Mouse (Mus musculus) adrenal gland, postnatal 25 days (tissue): ENCODE measurements around the gene Bglap. TPM values are rescaled to one million over a fixed set of nuclear protein-coding genes. Genes with fewer than 3 reads are reported as not detected.
"Not testable (repeated sequence)": the region's sequence is repeated elsewhere in the genome, so short reads cannot be mapped to it uniquely, and the experiment has no call there.

Source experiments
- DNase-seq: peaks from one replicate; pipeline ENCODE4 v3.0.0; 2021; ENCODE audit warnings: mixed read lengths
- long read RNA-seq: library from polyadenylated mRNA; stranded (forward); transcript quantifications from one replicate; pipeline ENCODE4 v2.0.0, GENCODE M21; 2021
- total RNA-seq: library from RNA; stranded (reverse); gene quantifications from 2 replicates; pipeline ENCODE4 v1.2.3, GENCODE M21; 2021

Bglap gene
- total RNA-seq: 4.3 TPM in 1 of 2 replicates, not detected in the other
- long read RNA-seq, partial matches to known transcripts: 0 of 1 reads
- long read RNA-seq, other reads (novel, unspliced or antisense): 0 of 1 reads

DNA sequence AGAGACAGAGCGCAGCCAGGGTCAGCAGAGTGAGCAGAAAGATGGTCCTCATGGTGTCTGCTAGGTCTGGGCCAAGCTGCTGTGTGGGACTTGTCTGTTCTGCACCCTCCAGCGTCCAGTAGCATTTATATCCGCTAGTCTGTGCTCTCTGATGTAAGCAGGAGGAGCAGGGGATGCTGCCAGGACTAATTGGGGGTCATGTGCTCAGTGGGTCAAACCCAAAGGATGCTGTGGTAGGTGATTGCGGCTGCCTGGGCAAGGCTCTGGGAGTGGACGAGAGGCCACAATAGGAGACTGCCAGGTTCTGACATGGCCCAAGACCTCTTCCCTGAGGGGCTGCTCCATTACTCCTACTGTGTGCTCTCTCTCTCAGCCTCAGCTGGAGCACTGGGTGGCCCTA, at the start of gene Bglap:
Bglap (minus strand) TSS at position 101 of the 400 bp plus-strand sequence.
- no peak for DNase-seq

DNA sequence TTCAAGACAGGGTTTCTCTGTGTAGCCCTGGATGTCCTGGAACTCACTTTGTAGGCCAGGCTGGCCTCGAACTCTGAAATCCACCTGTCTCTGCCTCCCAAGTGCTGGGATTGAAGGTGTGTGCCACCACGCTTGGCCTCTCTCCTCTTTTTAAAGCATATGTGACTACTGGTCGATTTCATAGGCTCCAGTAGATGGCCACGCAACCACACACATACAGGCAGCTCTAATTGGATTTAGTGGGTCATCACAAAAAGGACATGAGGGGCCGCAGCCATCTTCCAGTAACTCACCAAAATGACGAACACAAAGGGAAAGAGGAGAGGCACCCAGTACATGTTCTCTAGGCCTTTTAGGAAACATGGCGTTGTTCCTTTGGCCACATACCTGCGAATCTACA, 44.4 kb upstream of the Bglap start:
- DNase-seq: not testable (repeated sequence)

DNA sequence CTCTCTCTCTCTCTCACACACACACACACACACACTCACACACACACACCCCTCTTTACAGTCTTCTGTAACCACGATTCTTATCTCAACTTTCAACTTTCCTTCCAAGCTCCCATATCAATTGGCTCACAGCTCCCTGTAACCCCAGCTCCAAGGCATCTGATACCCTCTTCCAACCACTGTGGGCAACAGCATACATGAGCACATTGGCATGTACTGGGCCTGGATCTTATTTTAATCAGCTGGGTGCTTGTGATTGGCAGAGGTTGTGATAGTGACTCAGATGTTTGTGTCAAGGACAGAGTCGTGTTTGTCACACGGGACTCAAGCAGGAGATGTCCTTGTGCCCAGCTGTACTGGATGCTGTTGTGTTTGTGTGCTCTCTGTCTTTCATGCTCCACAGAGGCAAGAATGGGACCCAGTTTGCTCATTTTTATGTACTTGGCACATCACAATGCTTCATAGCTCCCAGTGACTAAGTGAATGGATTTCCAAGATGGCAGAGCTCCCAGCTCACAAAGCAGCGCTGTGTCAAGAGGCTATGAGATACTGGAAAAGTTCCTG, 43.2 kb upstream of the Bglap start:
- DNase-seq: no peak

DNA sequence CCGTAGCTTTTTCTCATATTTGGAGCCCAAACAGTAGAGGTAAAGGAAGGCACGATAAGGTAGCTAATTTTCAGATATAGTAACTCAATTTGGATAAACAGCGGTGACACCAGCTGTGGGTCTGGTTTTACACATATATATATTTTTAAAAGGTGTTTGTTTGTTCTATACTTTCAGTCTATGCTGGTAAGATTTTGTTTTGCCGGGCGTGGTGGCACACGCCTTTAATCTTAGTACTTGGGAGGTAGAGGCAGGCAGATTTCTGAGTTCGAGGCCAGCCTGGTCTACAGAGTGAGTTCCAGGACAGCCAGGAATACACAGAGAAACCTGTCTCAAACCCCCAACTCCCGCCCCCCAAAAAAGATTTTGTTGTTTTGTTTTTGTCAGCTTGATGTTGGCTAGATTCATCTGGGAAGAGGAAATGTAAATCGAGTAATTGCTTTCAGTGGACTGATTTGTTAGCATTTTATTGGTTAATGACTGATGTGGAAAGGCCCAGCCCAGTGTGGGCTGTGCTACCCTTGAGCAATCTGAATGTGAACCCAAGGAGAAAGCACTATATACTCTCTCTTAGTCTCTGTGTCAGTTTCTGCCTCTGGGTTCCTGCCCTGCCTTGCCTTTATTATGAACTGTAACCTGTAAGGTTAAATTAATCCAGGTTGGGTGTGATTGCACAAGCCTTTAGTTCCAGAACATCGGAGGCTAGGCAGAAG, 41.6 kb upstream of the Bglap start:
- DNase-seq: no peak

DNA sequence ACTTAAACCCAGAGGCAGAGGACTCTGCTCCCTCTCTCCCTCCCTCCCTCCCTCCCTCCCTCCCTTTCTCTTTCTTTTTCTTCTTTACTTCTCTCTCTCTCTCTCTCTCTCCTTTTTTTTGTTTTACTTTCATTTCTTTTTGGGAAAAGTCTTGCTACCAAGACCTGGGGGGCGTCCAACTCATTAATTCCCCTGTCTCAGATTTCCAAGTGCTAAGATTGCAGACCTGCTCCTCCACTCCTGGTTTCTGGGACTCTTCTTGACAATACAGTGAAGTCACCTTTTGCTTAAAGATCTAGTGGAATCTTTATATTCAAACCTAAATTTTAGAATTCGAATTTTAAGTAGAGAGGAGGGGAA, 41.0 kb upstream of the Bglap start:
- DNase-seq: no peak

DNA sequence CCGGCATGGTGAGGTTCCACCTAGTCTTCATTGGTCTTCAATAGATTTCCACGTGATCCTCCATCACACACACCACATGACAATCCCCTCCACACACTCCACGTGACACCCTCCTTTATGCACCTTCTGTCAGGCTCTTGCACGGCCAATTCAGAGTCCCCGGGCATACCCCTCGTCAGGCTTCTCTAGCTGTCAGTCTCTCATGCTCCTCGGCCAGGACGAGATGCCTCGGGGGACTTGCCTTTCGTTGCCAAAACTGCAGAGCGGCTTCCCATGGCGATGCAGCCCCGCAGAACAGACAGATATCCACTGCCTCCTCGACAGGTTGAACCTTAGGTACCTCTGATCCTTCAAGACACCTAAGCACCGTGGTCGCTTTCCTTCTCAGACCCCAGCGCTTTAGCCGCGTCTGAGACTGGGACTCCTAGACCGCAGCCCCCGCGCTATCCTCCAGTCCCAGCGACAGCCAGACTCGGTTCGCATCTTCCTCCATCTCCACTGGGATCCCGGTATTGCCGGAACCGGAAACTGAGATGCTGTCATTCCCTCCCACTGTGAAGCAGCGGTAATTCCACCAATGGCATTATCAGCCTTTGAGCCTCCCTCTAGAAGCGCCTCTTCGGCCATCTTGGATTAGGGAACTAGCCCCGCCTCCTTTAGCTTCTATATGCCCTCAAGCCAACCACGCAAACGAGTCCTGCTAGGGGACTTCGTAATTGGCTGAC, 40.5 kb upstream of the Bglap start, which contains the start of gene Slc25a44:
Slc25a44 (minus strand) TSS at position 535 of the 725 bp plus-strand sequence.
- peak; percentile 85 for DNase-seq

DNA sequence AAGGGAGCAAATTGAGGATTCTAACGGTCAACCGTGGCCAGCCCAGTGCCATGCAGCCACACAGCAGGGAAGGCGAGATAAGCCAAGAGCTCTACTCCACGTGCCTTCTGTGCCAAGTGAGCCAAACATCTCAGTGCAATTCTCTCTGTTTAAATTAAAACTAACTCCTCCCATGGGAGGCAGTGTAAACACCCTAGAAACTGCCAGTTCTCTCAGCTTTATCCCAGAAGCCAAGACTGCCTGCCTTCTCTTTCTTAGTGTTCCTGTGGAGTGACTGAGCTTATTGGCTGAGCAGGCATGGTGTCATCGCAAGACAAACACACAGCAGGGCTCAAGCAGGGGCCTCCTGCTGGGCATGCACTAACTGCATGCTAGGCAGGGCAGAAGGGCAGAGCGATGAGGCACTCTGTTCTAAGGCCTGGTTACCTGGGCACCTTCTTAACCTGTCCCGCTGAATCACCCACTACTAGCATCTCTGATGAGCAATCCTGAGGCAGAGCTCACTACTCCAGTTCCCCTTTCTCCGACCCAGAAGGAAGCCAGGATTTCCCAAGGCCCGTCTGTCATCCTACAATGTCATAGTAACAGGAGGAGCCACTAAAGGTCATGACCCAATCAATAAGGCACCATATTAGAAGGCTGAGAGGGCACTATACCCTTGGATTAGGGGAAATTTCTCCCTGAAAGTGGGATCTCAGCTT, 37.9 kb upstream of the Bglap start:
- DNase-seq: no peak

DNA sequence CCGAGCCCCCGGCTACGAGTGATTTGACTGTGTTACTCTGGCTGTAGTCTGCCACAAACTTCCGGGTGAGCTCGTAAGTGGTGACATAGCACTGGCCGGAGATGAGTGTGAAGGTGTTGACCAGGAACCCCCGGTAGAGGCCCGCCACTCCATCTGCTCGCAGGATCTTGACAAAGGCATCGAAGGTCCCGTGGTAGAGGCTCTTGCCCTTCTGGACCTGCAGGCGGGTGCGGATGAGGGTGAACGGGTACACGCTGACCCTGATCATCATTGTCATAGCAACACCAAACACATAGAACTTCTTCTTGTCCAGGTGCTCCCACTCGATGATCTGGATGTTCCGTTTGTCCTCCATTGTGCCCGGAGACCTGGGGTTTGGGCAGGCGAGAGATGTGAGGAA, 36.5 kb upstream of the Bglap start:
- no peak for DNase-seq

DNA sequence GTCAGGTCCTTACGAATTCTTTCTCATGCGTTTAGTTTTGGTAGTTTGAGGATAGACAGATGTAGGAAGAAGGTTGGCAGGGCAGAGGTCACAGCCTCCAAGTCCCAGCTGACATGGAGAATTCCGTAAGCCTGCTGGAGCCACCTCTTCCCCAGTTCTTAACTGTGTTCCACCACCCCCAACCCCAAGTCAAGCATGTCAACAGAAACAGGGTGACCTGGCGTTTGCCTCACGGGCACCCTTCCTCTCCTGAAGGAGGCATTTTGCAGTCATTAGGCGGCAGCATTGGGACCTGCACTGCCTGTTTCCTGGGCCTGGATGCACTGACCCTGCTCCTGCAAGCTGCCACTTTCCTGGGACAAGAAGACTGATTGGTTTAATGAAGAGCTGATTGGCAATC, 33.8 kb upstream of the Bglap start:
- DNase-seq: no peak

DNA sequence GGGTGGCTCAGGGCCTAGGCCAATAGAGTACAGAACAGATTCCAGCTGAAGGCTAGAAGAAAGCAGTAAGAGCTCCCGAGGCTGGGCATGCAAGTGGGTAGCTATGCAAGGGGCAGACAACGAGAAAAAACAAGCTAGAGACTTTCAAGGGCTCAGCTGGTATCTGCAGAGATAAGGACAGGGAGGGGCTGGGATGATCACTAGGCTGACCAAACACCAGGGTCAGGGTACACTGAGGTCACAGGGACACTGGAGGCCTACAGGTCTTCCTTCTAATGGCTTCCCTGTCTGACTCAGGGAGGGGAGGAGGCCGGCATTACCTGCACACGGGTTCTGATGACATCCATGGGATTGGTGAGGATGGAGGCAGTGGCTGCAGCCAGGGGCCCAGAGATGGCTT, 31.4 kb upstream of the Bglap start:
- DNase-seq: no peak

DNA sequence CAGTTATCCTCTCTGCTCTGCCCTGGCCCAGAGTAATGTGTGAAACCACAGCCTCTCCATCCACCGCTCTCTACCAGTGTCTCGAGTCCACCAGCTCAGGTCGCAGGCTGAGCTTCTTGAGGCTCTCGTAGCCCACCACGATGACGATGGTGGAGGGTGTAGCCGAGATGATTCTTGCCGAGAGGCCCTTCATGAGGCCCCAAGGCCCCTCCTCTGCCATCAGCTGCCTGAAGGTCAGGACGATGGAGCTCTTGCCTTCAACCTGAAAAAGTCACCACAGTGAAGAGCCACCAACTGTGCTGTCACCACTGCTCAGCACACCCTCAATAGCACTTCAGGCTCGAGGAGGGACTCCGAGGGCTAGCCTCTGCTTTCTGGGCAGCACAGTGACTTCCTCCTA, 28.4 kb upstream of the Bglap start:
- DNase-seq: no peak

DNA sequence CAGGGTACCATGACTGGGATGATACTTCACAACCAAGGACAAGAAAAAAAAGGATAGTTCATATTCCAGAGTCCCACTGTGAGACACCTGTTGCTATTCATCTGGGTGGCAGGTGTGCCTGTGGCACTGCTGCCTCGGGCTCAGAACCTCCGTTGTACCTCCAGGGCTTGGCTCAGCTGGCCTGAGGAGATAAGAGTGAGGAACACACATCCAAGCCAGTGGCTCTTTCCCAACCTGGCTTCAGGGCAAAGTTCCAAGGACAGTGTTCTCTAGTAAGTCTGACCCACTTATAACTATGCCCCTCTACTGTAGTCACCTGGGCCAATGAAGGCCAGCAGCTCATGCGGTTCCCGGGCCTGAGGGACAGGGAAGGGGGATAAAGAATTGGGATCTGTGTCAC, 27.4 kb upstream of the Bglap start:
- DNase-seq: no peak

DNA sequence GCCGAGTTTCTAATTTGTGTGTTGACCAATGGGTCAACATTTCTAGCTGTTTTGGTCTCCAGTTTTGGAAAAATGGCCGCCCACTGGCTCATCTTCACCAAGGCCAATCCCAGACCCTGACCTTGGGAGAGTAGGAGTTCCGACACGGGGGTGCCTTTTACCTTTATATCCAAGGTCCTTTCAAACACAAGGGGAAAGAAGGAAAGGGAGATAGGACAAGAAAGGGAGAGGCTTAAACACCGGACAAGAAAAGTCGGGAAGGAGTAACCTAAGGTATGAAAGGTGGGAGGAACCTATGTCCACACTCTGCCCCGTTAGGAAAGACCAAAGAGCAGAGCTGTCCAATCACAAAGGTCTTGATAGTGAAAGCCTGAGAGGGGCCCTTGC, 26.4 kb upstream of the Bglap start:
- no peak for DNase-seq

DNA sequence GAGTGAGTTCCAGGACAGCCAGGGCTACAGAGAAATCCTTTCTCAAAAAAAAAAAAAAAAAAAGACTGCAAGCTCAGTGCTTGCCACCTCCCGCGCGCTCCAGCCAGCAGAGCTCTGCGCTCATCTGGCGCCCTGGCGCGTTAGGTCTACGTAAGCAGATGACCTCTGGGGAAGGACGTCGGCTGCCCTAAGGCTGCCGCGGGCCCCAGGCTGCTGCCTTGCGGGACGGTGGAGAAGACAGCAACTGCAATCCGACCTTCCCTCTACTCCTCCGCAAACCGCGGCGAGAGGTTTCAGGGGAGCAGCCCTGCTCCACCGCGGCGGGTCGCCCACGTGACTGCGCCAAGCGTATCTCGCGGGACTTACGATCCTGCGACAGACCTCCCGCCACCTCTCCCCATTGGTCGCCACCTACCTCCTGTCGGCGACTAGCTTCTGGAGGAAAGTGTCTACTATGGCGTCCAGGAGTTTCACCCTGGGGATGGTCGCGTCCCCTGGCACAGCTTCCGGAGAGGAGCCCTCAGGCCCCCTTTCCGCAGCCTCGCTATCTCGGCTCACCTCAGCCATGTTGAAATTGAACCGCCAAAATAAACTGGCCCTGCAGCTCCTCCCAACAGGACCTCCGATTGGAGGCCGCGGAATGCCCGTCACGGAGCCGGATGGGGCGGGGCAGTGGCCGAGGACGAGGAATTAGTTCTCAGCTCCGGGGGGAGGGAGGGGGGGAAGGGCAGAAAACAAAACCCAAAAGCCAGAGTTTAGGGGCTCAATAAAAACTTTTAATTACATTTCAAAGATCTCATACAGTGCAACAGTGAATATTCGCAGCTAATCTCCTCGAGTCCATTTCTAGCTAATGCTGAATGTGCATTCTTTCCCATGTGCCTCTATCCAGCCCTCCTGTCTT, 25.7 kb upstream of the Bglap start, which contains the start of gene Pmf1:
Pmf1 (minus strand) TSS at position 591 of the 904 bp plus-strand sequence.
- DNase-seq: peak; percentile 93

DNA sequence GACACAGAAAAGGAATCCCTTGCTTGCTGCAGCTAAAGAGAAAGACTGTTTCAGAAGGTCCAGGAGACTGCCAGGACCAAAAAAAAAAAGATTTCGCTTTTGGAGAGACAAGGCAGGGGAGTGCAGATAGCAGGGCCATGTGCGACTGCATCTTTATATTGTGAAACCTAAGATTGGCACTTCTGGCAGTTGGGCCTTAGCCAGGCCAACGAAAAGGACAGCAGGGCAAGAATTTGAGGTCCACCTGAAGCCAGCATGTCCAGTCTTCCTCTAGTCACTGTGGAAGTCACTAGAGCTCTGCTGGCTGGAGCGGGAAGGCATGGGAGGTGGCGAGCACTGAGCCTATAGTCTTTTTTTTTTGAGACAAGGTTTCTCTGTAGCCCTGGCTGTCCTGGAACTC, 24.7 kb upstream of the Bglap start:
- DNase-seq: no peak

DNA sequence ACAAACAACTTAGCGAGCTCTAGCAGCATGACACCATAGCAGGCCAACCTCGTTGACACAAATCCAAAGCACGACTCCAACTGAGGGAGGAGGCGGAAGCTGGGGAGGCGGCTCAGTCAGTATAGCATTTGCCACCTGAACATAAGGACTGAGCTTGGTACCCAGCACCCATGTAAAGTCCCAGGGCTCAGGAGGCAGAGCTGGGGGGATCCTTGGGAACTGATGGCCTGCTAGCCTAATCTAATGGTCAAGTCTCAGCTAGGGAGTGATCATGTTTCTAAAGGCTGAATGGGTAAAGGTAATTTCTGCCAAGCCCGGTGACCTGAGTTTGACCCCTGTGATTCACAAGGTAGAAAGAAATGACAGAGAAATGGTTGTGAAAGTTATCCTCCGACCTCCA, 23.3 kb upstream of the Bglap start:
- DNase-seq: no peak

DNA sequence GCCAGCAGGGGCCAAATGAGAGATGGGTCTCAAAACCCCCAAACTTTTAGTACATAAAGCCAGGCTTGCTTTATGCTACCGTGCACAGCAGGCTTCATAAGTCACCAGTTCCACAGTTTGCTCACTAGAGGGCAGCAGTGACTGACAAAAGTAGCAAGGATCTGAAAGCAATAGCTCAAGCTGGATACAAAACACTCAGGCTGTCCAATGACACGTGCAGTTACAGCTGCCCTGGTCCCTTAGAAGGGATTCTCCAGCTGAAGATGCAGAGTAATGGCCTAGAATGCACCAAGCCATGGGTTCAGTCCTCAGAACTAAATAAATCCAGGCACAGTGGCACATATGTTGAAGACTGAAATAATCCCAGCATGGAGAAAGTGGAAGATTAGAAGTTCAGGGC, 22.8 kb upstream of the Bglap start:
- peak; percentile 38 for DNase-seq

DNA sequence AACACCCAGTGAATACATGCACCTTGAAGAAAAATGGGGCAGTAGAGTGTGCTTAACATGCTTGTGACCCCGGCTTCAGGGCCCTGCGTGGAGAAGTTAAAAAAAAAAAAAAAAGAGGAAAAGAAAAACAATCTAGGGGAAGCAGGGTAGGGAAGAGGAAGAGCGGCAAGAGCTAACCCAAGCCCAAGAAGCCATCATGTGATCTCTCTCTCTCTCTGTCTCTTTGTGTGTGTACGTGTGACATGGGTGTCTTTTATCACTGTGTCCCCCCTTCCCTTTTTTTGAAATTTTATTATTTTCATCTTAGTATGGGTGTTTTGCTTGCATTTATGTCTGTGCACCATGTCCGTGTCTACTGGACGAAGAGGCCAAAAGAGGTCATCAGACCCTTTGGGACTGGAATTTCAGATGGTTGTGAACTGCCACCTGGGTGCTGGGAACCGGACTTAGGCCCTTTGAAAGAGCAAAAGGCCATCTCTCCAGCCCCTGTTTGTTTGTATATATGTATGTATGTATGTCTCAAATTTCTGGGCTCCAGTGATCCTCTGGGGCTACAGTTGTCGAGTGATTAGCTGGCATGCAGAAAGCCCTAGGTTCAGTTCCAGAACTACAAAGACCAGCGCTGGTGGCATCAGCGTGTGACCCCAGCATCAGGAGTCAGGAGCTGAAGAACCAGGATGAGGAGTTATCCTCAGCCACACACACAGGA, 19.4 kb upstream of the Bglap start:
- no peak for DNase-seq

DNA sequence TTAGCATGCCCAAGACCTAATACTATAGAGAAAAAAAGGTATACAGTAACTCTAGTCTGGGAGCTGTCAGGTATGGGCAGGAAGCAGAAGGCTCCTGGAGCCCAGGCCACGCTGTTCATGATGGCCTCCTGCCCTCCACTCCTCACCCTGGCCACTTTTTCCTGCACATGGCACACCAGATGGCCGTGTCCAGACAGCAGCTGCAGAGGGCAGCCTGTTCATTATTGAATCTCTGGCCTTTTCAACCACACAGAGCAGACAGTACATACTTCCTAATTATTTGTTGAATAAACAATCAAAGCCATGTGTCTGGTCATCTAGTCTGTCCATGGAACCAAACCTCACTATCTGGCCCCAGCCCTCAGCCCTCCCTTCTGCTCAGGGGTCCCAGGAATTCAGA, 14.4 kb upstream of the Bglap start:
- DNase-seq: no peak

DNA sequence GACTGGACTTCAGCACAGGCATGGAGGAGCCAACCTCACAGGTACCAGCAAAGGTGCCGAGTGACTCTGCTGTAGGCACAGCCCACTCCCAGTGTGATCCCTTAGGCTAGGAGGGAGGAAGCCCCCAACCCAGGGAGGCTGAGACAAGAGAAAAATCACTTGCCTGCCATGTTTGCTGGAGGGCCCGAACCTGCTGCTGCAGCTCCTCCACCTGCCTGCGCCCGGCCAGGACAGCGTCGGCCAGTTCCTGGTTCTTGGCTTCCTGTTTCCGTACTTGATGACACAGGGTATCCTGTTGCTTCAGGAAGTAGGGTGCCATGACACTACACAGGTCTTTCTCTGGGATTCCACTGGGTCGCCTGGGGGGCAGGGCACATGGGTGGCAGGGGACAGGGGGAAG, 11.5 kb upstream of the Bglap start:
- DNase-seq: no peak

DNA sequence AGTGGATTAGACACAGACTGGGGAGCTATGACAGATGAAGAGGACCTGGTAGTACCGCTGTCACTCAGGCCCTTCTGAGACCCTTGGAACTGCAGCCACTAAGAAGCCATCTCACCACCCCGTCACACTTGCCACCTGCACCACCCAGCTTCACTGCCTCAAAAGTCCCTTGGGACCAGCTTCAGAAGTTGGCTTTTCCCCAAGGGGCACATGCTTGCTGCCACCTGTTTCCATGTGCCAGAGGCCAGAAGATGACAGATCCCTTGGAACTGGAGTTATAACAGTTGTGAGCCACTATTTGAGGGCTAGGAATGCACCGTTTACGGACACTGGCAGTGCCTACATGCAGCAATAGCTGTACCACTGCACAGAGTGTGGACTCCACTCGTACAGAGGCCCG, 11.0 kb upstream of the Bglap start:
- no peak for DNase-seq
